In the genomic region with DNA sequence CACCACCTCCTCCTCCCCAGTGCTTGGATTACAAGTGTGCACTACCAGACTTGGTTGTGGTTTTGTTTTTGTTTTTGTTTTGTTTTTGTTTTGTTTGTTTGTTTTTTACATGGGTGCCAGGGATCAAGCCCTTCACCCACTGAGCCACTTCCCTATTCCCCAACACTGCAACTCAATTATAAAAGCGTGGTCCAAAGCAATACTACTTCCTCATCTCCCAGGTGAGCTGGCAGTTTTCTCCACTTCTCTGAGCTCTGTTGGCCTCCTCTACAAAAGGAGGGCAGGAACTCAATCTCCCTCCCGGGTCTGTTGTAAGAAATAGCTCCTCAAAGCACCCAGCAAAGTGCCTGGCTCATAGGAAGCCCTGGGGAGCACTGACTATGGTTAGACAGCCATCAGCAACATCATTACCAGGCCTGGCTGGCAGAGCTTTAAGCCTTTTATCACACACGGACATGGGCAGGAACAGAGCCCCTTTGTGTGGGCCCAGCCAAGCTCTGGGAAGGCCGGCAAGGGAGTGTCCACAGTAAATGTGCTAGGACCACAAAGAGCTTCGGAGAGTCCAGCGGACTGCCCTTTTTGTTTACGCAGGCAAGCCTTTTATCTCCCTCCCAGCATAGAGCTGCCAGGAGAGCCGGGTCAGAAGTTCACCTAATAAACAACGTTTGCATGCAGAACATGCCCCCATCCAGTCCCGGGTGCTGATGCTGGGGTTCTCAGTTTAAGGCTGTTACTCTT, we compare ENCODE assay signal across 8 mouse cellular contexts. TPM values are rescaled to one million over a fixed set of nuclear protein-coding genes. Genes with fewer than 3 reads are reported as not detected.
A peak's percentile ranks its signal among the peaks of the same experiment; 100 is the strongest.
DNase-seq lines count a peak whose midpoint lies in the region; ATAC-seq lines count a peak whose summit lies in the region.

No protein-coding gene starts in this region.

- no peak overlapping the region for H3K4me3 ChIP-seq in kidney, embryonic 16.5 days (ENCODE audit: low read length)
- H3K4me3 ChIP-seq in forebrain, embryonic 14.5 days (ENCODE audit: low read depth, low read length) = no peak overlapping the region
- no peak overlapping the region for H3K4me3 ChIP-seq in liver, embryonic 13.5 days (replicated peaks)
- no peak overlapping the region for H3K4me3 ChIP-seq in neural tube, embryonic 15.5 days (replicated peaks)

- no peaks in the 10 kb centered on the region for H3K9me3 ChIP-seq in kidney, embryonic 16.5 days (ENCODE audit: low read length)
- H3K9me3 ChIP-seq in forebrain, embryonic 14.5 days (replicated peaks; ENCODE audit: control insufficient read depth, low read length) = no peaks in the 10 kb centered on the region
- H3K9me3 ChIP-seq in liver, embryonic 13.5 days (replicated peaks) = no peaks in the 10 kb centered on the region
- no peaks in the 10 kb centered on the region for H3K9me3 ChIP-seq in neural tube, embryonic 15.5 days (replicated peaks)

- no peak overlapping the region for H3K4me2 ChIP-seq in kidney, embryonic 16.5 days (replicated peaks; ENCODE audit: low read depth, low read length)
- H3K4me2 ChIP-seq in forebrain, embryonic 14.5 days (ENCODE audit: low read length) = no peak overlapping the region
- no peak overlapping the region for H3K4me2 ChIP-seq in liver, embryonic 13.5 days
- H3K4me2 ChIP-seq in neural tube, embryonic 15.5 days = no peak overlapping the region

- ATAC-seq in kidney, embryonic 16.5 days (ENCODE audit: low FRiP score, low TSS enrichment) = peak; percentile 51; the same call in 1 of the 2 replicates
- ATAC-seq in forebrain, embryonic 14.5 days = peak; percentile 80
- peak; percentile 70 for ATAC-seq in liver, embryonic 13.5 days (ENCODE audit: low read depth)
- ATAC-seq in neural tube, embryonic 15.5 days (ENCODE audit: low FRiP score) = peak; percentile 76

- H3K27me3 ChIP-seq in kidney, embryonic 16.5 days (ENCODE audit: insufficient read depth, low read length) = no peaks in the 10 kb centered on the region
- no peaks in the 10 kb centered on the region for H3K27me3 ChIP-seq in forebrain, embryonic 14.5 days (replicated peaks; ENCODE audit: control insufficient read depth, insufficient read depth, low read length)
- no peaks in the 10 kb centered on the region for H3K27me3 ChIP-seq in liver, embryonic 13.5 days
- no peaks in the 10 kb centered on the region for H3K27me3 ChIP-seq in neural tube, embryonic 15.5 days (replicated peaks)

- peak overlapping the region; percentile 3; the same call in 1 of the 2 replicates for H3K27ac ChIP-seq in kidney, embryonic 16.5 days (ENCODE audit: low read length)
- H3K27ac ChIP-seq in forebrain, embryonic 14.5 days (ENCODE audit: low read depth, low read length) = peak overlapping the region; percentile 33; the same call in 1 of the 2 replicates
- H3K27ac ChIP-seq in liver, embryonic 13.5 days = peak overlapping the region; percentile 60
- H3K27ac ChIP-seq in neural tube, embryonic 15.5 days (replicated peaks) = peak overlapping the region; percentile 38

- H3K36me3 ChIP-seq in kidney, embryonic 16.5 days (ENCODE audit: insufficient read depth, low read length) = no peaks in the 10 kb centered on the region
- H3K36me3 ChIP-seq in forebrain, embryonic 14.5 days (ENCODE audit: control insufficient read depth, insufficient read depth, low read length) = no peaks in the 10 kb centered on the region
- no peaks in the 10 kb centered on the region for H3K36me3 ChIP-seq in liver, embryonic 13.5 days
- no peaks in the 10 kb centered on the region for H3K36me3 ChIP-seq in neural tube, embryonic 15.5 days

- peaks cover 9% of the 10 kb centered on the region for H3K4me1 ChIP-seq in kidney, embryonic 16.5 days (ENCODE audit: insufficient read depth, low read length)
- no peaks in the 10 kb centered on the region for H3K4me1 ChIP-seq in forebrain, embryonic 14.5 days (ENCODE audit: control insufficient read depth, insufficient read depth, low read length)
- peaks cover 6% of the 10 kb centered on the region for H3K4me1 ChIP-seq in liver, embryonic 13.5 days (replicated peaks)
- peaks cover 6% of the 10 kb centered on the region; the same call in 1 of the 2 replicates for H3K4me1 ChIP-seq in neural tube, embryonic 15.5 days

- WGBS in kidney, embryonic 16.5 days = 23% methylated on average over 10 of the region's 10 CpGs
- WGBS in forebrain, embryonic 14.5 days = 9% methylated on average over 10 of the region's 10 CpGs
- 37% methylated on average over 10 of the region's 10 CpGs for WGBS in liver, embryonic 13.5 days (ENCODE audit: insufficient replicate concordance)
- 10% methylated on average over 10 of the region's 10 CpGs for WGBS in neural tube, embryonic 15.5 days

- H3K9ac ChIP-seq in kidney, embryonic 16.5 days (replicated peaks; ENCODE audit: low read length) = no peak overlapping the region
- H3K9ac ChIP-seq in forebrain, embryonic 14.5 days (ENCODE audit: low read length) = no peak overlapping the region
- H3K9ac ChIP-seq in liver, embryonic 13.5 days = no peak overlapping the region
- no peak overlapping the region for H3K9ac ChIP-seq in neural tube, embryonic 15.5 days (replicated peaks)

- no peak for DNase-seq in kidney, adult 11 months
- peak; percentile 74 for DNase-seq in forebrain, embryonic 14.5 days (ENCODE audit: low spot score)
- DNase-seq in liver, embryonic 13.5 days = no peak
- no peak for DNase-seq in cerebellum, postnatal 36 days
- no peak for DNase-seq in kidney, postnatal 36 days
- no peak for DNase-seq in gastrocnemius, adult 18-20 months (ENCODE audit: low spot score)

RNA-seq across cellular contexts. Expression of gene Dkk3, which starts 11.3 kb away (rescaled TPM):
- polyA plus RNA-seq in kidney, embryonic 16.5 days (2015; fragmentation: Nextera tagmentation; extraction: Ambion mirVana) = 26.4 and 27.5 TPM in 2 replicates
- polyA plus RNA-seq in forebrain, embryonic 14.5 days (2014; fragmentation: Nextera tagmentation; extraction: Ambion mirVana) = 22.9 and 24.7 TPM in 2 replicates
- polyA plus RNA-seq in liver, embryonic 13.5 days (2015; fragmentation: Nextera tagmentation; extraction: Ambion mirVana) = 5.8 and 6.4 TPM in 2 replicates
- polyA plus RNA-seq in neural tube, embryonic 15.5 days (2015; fragmentation: Nextera tagmentation; extraction: Ambion mirVana) = 28.9 and 32.9 TPM in 2 replicates
- total RNA-seq in gastrocnemius, adult 18-20 months (2021) = 10 to 100 TPM in 1 of 2 experiments, 1 to 10 TPM in 1; 6.9 to 27.8 TPM

RNA-seq across cellular contexts. Expression of gene Mical2, which starts 55.5 kb away (rescaled TPM):
- polyA plus RNA-seq in kidney, embryonic 16.5 days (2015; fragmentation: Nextera tagmentation; extraction: Ambion mirVana) = 7.9 and 8.3 TPM in 2 replicates
- 2.6 and 6.2 TPM in 2 replicates for polyA plus RNA-seq in forebrain, embryonic 14.5 days (2014; fragmentation: Nextera tagmentation; extraction: Ambion mirVana)
- polyA plus RNA-seq in liver, embryonic 13.5 days (2015; fragmentation: Nextera tagmentation; extraction: Ambion mirVana) = 1.5 and 1.8 TPM in 2 replicates
- 3.9 and 6.2 TPM in 2 replicates for polyA plus RNA-seq in neural tube, embryonic 15.5 days (2015; fragmentation: Nextera tagmentation; extraction: Ambion mirVana)
- total RNA-seq in gastrocnemius, adult 18-20 months (2021) = 100 to 1,000 TPM; 166 to 180 TPM

Comparison
In these comparisons a context has a peak if more than half of its experiments do, and no peak if none do; other contexts are left out.
1. H3K27ac ChIP-seq: peak in every context shown above with its lines; median percentile 60 in liver, embryonic 13.5 days; 38 in neural tube, embryonic 15.5 days; 33 in forebrain, embryonic 14.5 days; 3 in kidney, embryonic 16.5 days.